Mouse (Mus musculus) myocyte (in vitro differentiated cells): ENCODE results near the gene Myrip. TPM values are rescaled to one million over a fixed set of nuclear protein-coding genes. Genes with fewer than 3 reads are reported as not detected.

Experiments used
- H3K27me3 ChIP-seq: one replicate; pipeline ENCODE4 v1.6.1; 2011; ENCODE audit not compliant: control insufficient read depth, insufficient read depth, insufficient read length
- H3K36me3 ChIP-seq: one replicate; pipeline ENCODE4 v1.6.1; 2011; ENCODE audit not compliant: control insufficient read depth, insufficient read depth
- H3K4me2 ChIP-seq: one replicate; pipeline ENCODE4 v1.6.1; 2011; ENCODE audit warnings: low read depth, control low read depth
- H3K4me3 ChIP-seq: one replicate; pipeline ENCODE4 v1.5.1; 2011; ENCODE audit warnings: mild to moderate bottlenecking, control low read depth, moderate library complexity
- H3K79me2 ChIP-seq: one replicate; pipeline ENCODE4 v1.6.1; 2011; ENCODE audit not compliant: control insufficient read depth, insufficient read depth
- H3ac ChIP-seq: one replicate; pipeline ENCODE4 v1.6.1; 2011; ENCODE audit not compliant: control insufficient read depth, insufficient read length
- CEBPB ChIP-seq: IDR thresholded peaks from 2 replicates; pipeline ENCODE4 v1.6.1; 2011; ENCODE audit warnings: mild to moderate bottlenecking, moderate library complexity; ENCODE audit not compliant: poor library complexity, insufficient read depth, severe bottlenecking
- E2F4 ChIP-seq: IDR thresholded peaks from one replicate; pipeline ENCODE4 v1.6.1; 2011; ENCODE audit warnings: mild to moderate bottlenecking, control low read depth, moderate library complexity; ENCODE audit not compliant: insufficient read depth
- MAX ChIP-seq: IDR thresholded peaks from one replicate; pipeline ENCODE4 v1.6.1; 2011; ENCODE audit warnings: low read depth, mild to moderate bottlenecking, control low read depth
- MYOD1 ChIP-seq, 3 experiments: IDR thresholded peaks; one replicate each; pipeline ENCODE4 v1.6.1; 2011; ENCODE audit warnings: control low read depth in 2 of 3, low read depth in 2 of 3, mild to moderate bottlenecking in 2 of 3, moderate library complexity in 1 of 3; ENCODE audit not compliant: insufficient read length in 2 of 3, control insufficient read depth in 1 of 3
- MYOG ChIP-seq, 3 experiments: IDR thresholded peaks; one replicate each; pipeline ENCODE4 v1.6.1; 2011; ENCODE audit warnings: control low read depth in 2 of 3, low read depth in 2 of 3, mild to moderate bottlenecking in 2 of 3; ENCODE audit not compliant: insufficient read length in 2 of 3, control insufficient read depth in 1 of 3, insufficient read depth in 1 of 3
- POLR2A ChIP-seq: IDR thresholded peaks from one replicate; pipeline ENCODE4 v1.6.1; 2011; ENCODE audit warnings: low read depth, mild to moderate bottlenecking, control low read depth, moderate library complexity; ENCODE audit not compliant: insufficient read length
- POLR2AphosphoS2 ChIP-seq: IDR thresholded peaks from one replicate; pipeline ENCODE4 v1.6.1; 2011; ENCODE audit warnings: low read depth, control low read depth; ENCODE audit not compliant: insufficient read length
- REST ChIP-seq: IDR thresholded peaks from one replicate; pipeline ENCODE4 v1.6.1; 2011; ENCODE audit warnings: mild to moderate bottlenecking, control low read depth, moderate library complexity; ENCODE audit not compliant: insufficient read depth, insufficient read length
- SRF ChIP-seq: IDR thresholded peaks from one replicate; pipeline ENCODE4 v1.6.1; 2011; ENCODE audit warnings: low read depth; ENCODE audit not compliant: control insufficient read depth, insufficient read length
- TCF12 ChIP-seq: IDR thresholded peaks from one replicate; pipeline ENCODE4 v1.6.1; 2011; ENCODE audit warnings: mild to moderate bottlenecking, control low read depth; ENCODE audit not compliant: poor library complexity, insufficient read depth, severe bottlenecking
- TCF3 ChIP-seq: IDR thresholded peaks from one replicate; pipeline ENCODE4 v1.6.1; 2011; ENCODE audit warnings: low read depth, control low read depth; ENCODE audit not compliant: insufficient read length
- USF1 ChIP-seq: IDR thresholded peaks from one replicate; pipeline ENCODE4 v1.6.1; 2011; ENCODE audit warnings: low read depth, mild to moderate bottlenecking, control low read depth, moderate library complexity
- polyA plus RNA-seq: library from polyadenylated mRNA; unstranded; fragments of >200 nt; fragmentation: generic; extraction: Trizol; gene quantifications from one replicate; pipeline ENCODE4 v1.2.1, GENCODE M21; 2012; ENCODE audit warnings: missing spikeins

The Myrip gene
- polyA plus RNA-seq, 1 experiment: 0.17 TPM

- Histone ChIP-seq H3K79me2 (no peaks in the 10 kb centered on the region), H3ac (no peak overlapping the region), H3K4me3 (no peak overlapping the region), H3K4me2 (no peak overlapping the region), H3K36me3 (no peaks in the 10 kb centered on the region), H3K27me3 (peaks cover 14% of the 10 kb centered on the region)
- no peak for TF ChIP-seq CEBPB
Measured at GRCm38 (mm10) chr9:120438350-120438749, 137.0 kb downstream of the Myrip start.

GRCm38 (mm10) chr9:120438781-120439180 lies 137.5 kb downstream of the Myrip start:
- Histone ChIP-seq H3K4me3 (no peak overlapping the region), H3K36me3 (no peaks in the 10 kb centered on the region), H3K4me2 (no peak overlapping the region), H3K27me3 (peaks cover 14% of the 10 kb centered on the region), H3K79me2 (no peaks in the 10 kb centered on the region), H3ac (no peak overlapping the region)
- TF ChIP-seq SRF: no peak
- TF ChIP-seq POLR2AphosphoS2: no peak
- TF ChIP-seq TCF12: no peak
- no peak for TF ChIP-seq POLR2A
- TF ChIP-seq REST: no peak
- no peak for TF ChIP-seq CEBPB
- TF ChIP-seq MYOG (IDR thresholded peaks at IDR 0.05; ENCODE audit: control insufficient read depth in 1 of 3, insufficient read depth in 1 of 3, insufficient read length in 2 of 3, low read depth in 2 of 3): no peak

- no peaks in the 10 kb centered on the region for H3K79me2 ChIP-seq
- H3K4me3 ChIP-seq: no peak overlapping the region
- no peaks in the 10 kb centered on the region for H3K36me3 ChIP-seq
- H3K27me3 ChIP-seq: peaks cover 26% of the 10 kb centered on the region
- TF ChIP-seq CEBPB: no peak
- no peak overlapping the region for H3ac ChIP-seq
- no peak overlapping the region for H3K4me2 ChIP-seq
Measured at GRCm38 (mm10) chr9:120444642-120445041, 143.3 kb downstream of the Myrip start.

- Histone ChIP-seq H3K4me3 (no peak overlapping the region), H3K4me2 (no peak overlapping the region), H3ac (no peak overlapping the region), H3K36me3 (no peaks in the 10 kb centered on the region), H3K79me2 (no peaks in the 10 kb centered on the region), H3K27me3 (peaks cover 27% of the 10 kb centered on the region)
- no peak for TF ChIP-seq E2F4
- TF ChIP-seq POLR2AphosphoS2: no peak
- TF ChIP-seq TCF12: no peak
- TF ChIP-seq REST: no peak
- TF ChIP-seq MAX: no peak
- TF ChIP-seq USF1: no peak
- no peak for TF ChIP-seq MYOG (IDR thresholded peaks at IDR 0.05; ENCODE audit: control insufficient read depth in 1 of 3, insufficient read depth in 1 of 3, insufficient read length in 2 of 3, low read depth in 2 of 3)
- TF ChIP-seq CEBPB: no peak
- no peak for TF ChIP-seq TCF3
Measured at GRCm38 (mm10) chr9:120449696-120450329, 148.5 kb downstream of the Myrip start.

DNA sequence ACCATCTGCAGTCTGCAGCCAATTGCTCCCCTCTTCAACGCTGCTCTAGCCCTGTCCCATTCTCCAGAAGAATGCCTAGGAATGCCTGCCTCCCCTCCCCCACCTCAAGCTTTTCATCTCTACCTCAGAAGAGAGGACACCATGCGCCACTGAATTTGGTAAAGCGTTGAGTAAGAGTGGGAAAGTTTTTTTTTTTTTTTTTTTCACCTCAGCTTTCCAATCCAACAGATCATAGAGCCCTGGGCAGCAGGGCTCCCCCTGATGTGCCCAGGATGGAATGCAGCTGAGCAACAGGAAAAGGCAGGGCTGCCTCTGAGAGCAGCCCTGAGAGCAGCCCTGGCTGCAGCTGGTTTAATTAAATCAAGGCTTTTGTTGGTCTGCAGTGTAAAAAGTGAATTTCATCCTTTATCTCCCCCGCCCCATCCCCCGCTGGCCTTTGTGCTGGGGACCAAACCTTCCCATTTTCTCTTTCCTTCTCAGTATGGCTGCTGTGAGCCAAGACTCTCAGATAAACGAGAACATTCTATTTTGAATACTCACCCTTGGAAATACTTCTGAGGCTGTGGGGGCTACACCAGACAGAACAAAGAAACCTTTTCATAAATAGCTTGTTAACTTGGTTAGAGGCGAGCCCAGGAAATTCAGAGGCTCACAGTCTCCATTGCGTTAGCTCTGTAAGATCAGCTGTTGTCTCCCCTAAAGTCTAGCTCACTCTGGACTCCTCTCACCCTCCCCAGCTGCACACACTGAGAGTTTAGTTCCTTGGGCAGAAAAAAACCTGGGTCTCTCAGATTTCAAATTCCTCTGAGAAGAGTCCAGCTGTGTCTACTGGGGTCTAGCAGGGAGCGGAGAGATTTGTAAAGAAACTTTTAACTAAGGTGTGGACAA lies 154.7 kb downstream of the Myrip start:
- no peak overlapping the region for H3ac ChIP-seq
- no peak overlapping the region for H3K4me2 ChIP-seq
- no peaks in the 10 kb centered on the region for H3K79me2 ChIP-seq
- TF ChIP-seq TCF3: no peak
- TF ChIP-seq MAX: no peak
- TF ChIP-seq POLR2A: no peak
- peaks cover 43% of the 10 kb centered on the region for H3K27me3 ChIP-seq
- H3K36me3 ChIP-seq: no peaks in the 10 kb centered on the region
- no peak overlapping the region for H3K4me3 ChIP-seq

- TF ChIP-seq REST (no peak), POLR2A (no peak), MAX (no peak), USF1 (no peak), SRF (no peak), TCF3 (no peak), MYOG (IDR thresholded peaks at IDR 0.05; ENCODE audit: control insufficient read depth in 1 of 3, insufficient read depth in 1 of 3, insufficient read length in 2 of 3, low read depth in 2 of 3) (no peak), CEBPB (no peak), MYOD1 (IDR thresholded peaks at IDR 0.05; ENCODE audit: control insufficient read depth in 1 of 3, insufficient read length in 2 of 3, low read depth in 2 of 3) (no peak), TCF12 (no peak), POLR2AphosphoS2 (no peak), E2F4 (no peak)
- Histone ChIP-seq H3K27me3 (peaks cover 71% of the 10 kb centered on the region), H3ac (no peak overlapping the region), H3K4me3 (no peak overlapping the region), H3K36me3 (no peaks in the 10 kb centered on the region), H3K4me2 (no peak overlapping the region), H3K79me2 (no peaks in the 10 kb centered on the region)
Measured at GRCm38 (mm10) chr9:120470431-120470830, 169.1 kb downstream of the Myrip start.
